Mouse (Mus musculus) kidney, postnatal 36 days (tissue): ENCODE measurements around the gene Adgrg4.

Experiments used
- DNase-seq, 2 experiments: peaks; one replicate each; pipeline ENCODE4 v3.0.0; 2021 to 2022; ENCODE audit warnings: mixed read lengths in 2 of 2

Adgrg4 gene

DNA sequence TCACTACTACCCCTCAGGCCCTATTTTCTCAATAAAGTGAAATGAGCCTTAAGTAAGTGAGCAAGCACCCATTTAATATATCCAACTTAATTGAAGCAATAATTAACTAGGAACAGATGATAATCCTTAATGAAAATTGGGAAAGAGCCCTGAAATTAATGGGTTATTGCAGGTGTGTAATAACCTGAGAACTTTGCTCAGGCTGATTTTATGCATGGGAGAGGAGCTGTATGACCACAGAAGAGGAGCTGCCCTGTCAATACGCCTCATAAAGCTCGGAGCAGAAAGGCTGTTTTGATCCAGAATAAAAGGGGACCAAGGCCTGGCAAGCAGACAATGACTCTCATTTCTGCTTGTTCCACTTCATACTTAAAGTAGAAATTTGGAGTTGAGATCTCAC, at the start of gene Adgrg4:
Gene Adgrg4 (plus strand): TSS at position 301 of the 400 bp plus-strand sequence.
- DNase-seq = no peak

DNA sequence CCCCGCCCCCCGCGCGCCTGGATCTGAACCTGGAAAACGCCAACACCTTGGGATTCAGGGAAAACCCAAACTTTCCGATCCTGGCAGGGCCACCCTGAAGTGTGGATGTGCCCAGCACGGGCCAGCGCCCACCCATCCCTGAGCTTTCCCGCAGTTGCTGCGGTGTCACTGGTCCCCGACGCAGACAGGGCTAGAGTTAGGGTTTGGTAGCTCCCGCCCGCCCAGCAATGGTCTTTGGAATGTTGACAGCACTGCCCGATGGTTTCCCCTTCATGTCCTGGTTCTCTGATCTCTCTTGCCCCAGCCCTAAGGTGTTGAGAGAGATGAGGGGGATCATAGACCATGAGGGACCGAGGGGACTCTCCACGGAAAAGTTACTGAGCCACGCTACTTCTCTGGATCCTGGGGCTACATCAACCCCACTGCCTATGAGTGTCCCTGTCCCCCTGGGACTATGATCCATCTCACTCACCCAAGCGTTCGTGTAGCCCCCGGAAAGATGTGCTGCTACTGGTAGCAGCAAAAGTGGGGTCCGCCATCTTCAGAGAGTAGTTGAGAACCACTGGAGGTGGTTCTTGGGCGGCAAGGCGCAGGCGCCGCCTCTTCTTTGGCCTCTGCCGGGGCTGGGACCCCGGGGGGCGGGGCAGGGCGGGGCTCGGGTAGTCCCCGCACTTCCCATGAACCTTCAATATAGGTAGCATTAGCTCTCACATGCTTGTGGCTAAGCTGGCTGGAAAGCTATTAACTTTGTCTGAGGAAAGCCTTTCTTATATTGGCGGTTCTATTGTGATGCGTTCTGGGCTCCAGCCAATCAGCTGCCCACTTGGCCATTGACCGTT, 48.0 kb upstream of the Adgrg4 start, which contains the start of gene Map7d3:
Gene Map7d3 (minus strand): TSS at position 562 of the 839 bp plus-strand sequence.
- DNase-seq = peak; percentile 8 to 27

- DNase-seq = no peak
Measured at GRCm38 (mm10) chrX:56827492-56827891, 42.5 kb upstream of the Adgrg4 start.

- no peak for DNase-seq
Measured at GRCm38 (mm10) chrX:56835842-56836241, 34.1 kb upstream of the Adgrg4 start.

DNA sequence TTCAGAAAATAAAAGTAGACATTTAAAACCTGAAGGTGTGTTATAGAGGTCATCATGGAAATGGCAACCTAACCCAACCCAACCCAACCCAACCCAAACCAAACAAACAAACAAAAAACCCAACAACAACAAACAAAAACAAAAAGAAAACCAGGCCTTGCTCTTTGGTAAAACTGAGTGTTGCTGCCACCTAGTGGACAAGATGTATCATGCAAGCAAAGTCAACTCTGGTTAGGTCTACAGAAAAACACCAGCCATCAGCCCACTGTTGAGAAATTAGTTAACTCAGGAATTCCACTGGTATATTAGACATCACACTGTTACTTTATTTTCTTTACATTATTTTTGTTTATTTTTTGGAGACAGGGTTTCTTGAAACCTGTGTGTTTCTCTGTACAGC, 30.6 kb upstream of the Adgrg4 start:
- DNase-seq = peak; percentile 38 to 41

DNA sequence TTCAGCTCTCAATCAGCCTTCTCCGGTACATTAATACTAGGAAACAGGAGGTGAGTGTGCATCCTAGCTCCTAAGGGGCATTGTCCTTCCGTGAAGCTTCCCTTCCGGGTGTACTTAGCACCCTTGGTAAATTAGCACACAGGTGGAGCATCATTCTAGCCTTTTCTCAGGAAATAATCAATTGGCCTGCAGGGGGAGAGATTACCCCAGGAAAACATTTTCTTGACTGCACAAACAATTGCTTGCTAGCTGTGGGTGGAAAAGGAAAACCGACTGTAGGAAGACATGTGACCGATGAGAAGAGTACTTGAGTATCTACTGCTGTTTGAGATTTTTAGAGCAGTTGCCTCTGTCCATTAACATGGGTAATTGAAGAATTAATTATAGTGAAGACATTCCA, 28.7 kb upstream of the Adgrg4 start:
- DNase-seq = no peak

GRCm38 (mm10) chrX:57012891-57013290, 142.9 kb downstream of the Adgrg4 start:
- DNase-seq = peak in 1 of 2 experiments; percentile 27

DNA sequence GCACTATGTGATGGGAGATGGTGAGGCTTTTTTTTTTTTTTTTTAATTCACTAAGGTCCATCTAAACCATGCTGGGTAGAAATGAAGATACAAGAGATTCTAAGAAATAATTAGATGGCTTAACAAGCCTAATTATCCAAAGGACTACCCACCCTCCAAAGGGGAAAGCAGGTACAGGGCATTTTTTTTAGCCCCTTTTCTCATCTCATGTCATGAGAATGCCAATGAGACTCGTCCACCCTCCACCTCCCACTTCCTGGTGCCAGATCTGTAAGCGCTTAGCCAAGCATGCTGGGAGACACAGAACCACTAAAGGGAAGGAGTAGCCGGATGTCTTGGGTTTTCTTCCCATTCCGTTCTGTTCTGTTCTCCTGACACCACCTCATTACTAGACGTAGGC, 172.8 kb downstream of the Adgrg4 start, which contains the start of gene Brs3:
Gene Brs3 (plus strand): TSS at position 301 of the 400 bp plus-strand sequence.
- DNase-seq = no peak

GRCm38 (mm10) chrX:57043869-57044268, 173.9 kb downstream of the Adgrg4 start:
- no peak for DNase-seq
